Mouse (Mus musculus): ENCODE measurements around the gene Serpina1b. TPM values are rescaled to one million over a fixed set of nuclear protein-coding genes. Genes with fewer than 3 reads are reported as not detected.
"Not testable (repeated sequence)": the region's sequence is repeated elsewhere in the genome, so short reads cannot be mapped to it uniquely, and the experiment has no call there.

The Serpina1b gene
- polyA plus RNA-seq (2012; ENCODE audit: insufficient read depth, insufficient read length, missing spikeins): not detected in 2 replicates

GRCm38 (mm10) chr12:103830273-103830672, at the start of gene Serpina1b:
Gene Serpina1b (minus strand): TSS chr12:103830373.
- not testable (repeated sequence) for H3K27ac ChIP-seq (ENCODE audit: insufficient read depth, low read depth, low read length); H3K4me3 ChIP-seq (ENCODE audit: insufficient read depth, low read length); H3K4me1 ChIP-seq (ENCODE audit: control insufficient read depth, insufficient read depth, low read length)

DNA sequence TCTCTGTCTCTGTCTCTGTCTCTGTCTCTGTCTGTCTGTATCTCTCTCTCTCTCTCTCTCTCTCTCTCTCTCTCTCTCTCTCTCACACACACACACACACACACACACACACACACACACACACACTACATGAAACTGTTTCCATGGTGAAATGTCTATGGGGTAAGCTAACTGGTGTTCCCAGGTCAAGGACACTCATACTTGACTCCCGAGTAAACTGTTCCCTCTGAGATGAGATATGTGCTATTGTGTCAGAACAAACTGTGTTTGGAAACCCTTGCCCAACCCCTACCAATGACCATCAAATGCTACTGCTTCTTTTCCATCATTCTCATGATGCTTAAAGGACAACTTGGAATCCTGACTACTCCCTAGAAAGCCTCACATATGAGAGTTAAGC, 36.7 kb upstream of the Serpina1b start:
- H3K4me3 ChIP-seq (ENCODE audit: insufficient read depth, low read length); H3K27ac ChIP-seq (ENCODE audit: insufficient read depth, low read depth, low read length); H3K4me1 ChIP-seq (ENCODE audit: control insufficient read depth, insufficient read depth, low read length): not testable (repeated sequence)

DNA sequence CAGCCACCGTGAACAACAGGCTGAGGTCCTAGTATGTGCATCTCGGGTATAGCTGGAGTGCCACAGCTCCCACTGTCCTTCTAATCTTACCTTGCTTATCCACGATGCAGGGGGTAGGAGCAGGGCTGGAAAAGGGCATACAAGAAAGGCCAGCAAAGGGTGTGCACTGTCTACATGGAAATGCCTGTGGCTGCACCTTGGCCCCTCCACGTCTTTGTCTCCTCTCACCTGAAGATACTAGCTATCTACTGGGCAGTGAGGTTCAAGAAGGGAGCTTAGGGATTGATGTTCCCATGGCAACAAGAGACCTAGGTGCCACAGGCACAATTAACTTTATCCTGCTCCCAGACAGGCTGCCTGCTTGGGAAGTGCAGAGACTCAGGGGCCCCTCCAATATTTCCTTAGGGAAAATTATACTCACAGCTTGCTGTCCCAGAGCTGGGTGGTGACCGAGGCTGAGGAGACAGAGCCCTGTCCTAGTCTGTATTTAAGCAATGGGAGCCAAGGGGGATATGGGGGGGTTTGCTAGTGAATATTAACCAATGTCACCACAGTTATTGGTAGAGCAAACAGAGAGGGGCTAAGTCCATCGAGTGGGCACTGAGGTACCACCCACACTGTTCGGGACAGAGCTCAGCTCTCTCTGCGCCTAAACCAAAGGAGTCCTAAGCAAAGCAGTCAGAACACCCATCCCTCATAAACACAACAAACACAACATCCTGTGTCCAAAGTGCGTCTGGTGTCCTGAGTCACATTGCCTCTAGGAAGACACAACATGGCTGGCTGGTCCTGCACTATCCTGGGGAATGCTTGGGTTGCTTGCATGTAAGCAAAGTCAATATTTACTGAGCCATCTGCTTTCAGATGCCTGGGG, 33.2 kb upstream of the Serpina1b start, which contains the start of gene Serpina1a:
Gene Serpina1a, minus strand, starts transcription at position 462 of the 874 bp plus-strand sequence.
- not testable (repeated sequence) for H3K4me3 ChIP-seq (ENCODE audit: insufficient read depth, low read length); H3K27ac ChIP-seq (ENCODE audit: insufficient read depth, low read depth, low read length); H3K4me1 ChIP-seq (ENCODE audit: control insufficient read depth, insufficient read depth, low read length)

DNA sequence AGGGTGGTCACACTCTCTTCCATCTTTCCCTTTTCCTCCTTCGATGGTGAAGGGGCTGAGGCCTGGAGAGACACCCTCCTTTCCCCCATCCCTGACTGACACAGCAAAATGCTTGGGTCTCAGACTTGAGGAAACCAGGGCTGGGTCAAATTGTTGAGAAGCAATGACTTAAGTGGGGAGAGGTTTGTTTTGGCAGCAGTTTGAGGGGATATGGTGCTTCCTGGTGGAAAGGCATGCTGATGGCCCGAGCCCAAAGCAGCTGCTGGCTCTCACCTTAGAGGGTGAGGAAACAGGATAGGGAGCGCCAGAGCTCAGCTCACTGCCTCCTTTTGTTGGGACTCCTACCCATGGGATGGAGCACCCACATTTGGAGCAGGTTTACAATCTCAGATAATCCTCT, 30.8 kb upstream of the Serpina1b start:
- Histone ChIP-seq H3K4me1 (ENCODE audit: control insufficient read depth, insufficient read depth, low read length) (no peaks in the 10 kb centered on the region), H3K4me3 (ENCODE audit: insufficient read depth, low read length) (no peak overlapping the region), H3K27ac (ENCODE audit: insufficient read depth, low read depth, low read length) (no peak overlapping the region)
- TF ChIP-seq POLR2A (IDR thresholded peaks at IDR 0.05; ENCODE audit: borderline replicate concordance, low read depth, low read length): no peak
- TF ChIP-seq CTCF (IDR thresholded peaks at IDR 0.05; ENCODE audit: low read depth, low read length): no peak

DNA sequence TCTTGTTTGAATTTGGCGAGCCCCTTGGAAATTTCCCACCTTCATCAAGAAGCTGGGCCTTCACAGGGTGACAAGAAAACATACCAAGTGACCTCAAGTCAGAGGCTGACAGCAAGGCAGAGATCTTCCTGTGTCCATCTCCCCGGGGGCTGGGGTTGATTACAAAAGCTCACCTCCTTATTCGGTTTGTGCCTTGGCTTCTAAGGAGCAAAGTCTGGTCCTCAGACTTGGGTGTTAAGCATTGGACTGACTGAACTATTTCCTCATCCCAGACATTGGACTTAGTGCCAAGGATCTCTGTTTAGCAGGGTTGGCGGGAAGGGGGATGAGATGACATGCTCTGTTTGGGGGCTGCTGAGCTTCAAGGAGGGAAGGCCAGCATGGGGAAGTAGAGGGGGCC, 30.4 kb upstream of the Serpina1b start:
- H3K27ac ChIP-seq (ENCODE audit: insufficient read depth, low read depth, low read length); H3K4me3 ChIP-seq (ENCODE audit: insufficient read depth, low read length); H3K4me1 ChIP-seq (ENCODE audit: control insufficient read depth, insufficient read depth, low read length): not testable (repeated sequence)

- H3K4me1 ChIP-seq (ENCODE audit: control insufficient read depth, insufficient read depth, low read length); H3K4me3 ChIP-seq (ENCODE audit: insufficient read depth, low read length); H3K27ac ChIP-seq (ENCODE audit: insufficient read depth, low read depth, low read length): not testable (repeated sequence)
Measured at GRCm38 (mm10) chr12:103859584-103859983, 29.4 kb upstream of the Serpina1b start.

DNA sequence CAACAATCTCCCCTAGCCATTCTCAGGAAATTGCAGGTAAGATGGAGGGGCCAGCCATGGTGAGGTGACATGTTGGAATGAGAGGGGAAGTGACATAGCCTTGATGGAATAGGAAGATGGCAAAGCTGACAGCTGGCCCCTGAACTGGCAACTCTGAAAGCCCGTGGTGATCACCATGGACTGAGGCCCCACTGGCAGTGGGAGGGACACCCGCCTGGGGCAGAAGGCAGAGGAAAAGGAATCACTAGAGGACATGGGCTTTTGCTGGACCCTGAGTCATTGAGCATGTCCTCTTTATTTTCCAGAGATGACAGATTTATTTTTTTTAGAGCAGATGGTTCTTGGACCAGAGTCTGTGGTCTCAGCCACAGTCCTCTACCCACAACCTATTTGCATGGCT, 22.9 kb upstream of the Serpina1b start:
- not testable (repeated sequence) for H3K4me1 ChIP-seq (ENCODE audit: control insufficient read depth, insufficient read depth, low read length); H3K4me3 ChIP-seq (ENCODE audit: insufficient read depth, low read length); H3K27ac ChIP-seq (ENCODE audit: insufficient read depth, low read depth, low read length)

- not testable (repeated sequence) for H3K4me1 ChIP-seq (ENCODE audit: control insufficient read depth, insufficient read depth, low read length); H3K27ac ChIP-seq (ENCODE audit: insufficient read depth, low read depth, low read length); H3K4me3 ChIP-seq (ENCODE audit: insufficient read depth, low read length)
Measured at GRCm38 (mm10) chr12:103827661-103828372, 2.4 kb downstream of the Serpina1b start.

DNA sequence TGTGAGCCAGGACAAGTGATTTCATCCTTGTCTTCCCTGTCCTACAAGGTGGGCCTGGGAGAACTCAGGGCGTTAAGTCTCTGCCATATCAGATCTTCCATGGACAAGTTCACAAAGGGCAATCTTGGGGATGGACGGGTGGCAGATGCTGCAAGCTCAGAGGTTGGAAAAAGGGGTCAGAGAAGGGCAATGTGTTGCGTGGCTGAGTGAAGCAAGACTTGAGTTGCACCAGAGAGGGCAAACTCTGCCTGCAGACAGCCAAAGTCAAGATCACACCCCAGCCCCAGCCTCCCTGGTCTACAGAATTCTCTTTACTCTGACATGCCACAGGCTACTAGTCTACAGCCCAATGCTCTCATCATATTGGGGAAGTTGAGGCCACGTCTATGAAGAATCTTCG, 6.3 kb downstream of the Serpina1b start:
- not testable (repeated sequence) for H3K4me1 ChIP-seq (ENCODE audit: control insufficient read depth, insufficient read depth, low read length); H3K4me3 ChIP-seq (ENCODE audit: insufficient read depth, low read length); H3K27ac ChIP-seq (ENCODE audit: insufficient read depth, low read depth, low read length)

GRCm38 (mm10) chr12:103773246-103773851, 56.8 kb downstream of the Serpina1b start, which contains the start of gene Serpina1d:
Gene Serpina1d (minus strand): TSS chr12:103773592.
- H3K27ac ChIP-seq (ENCODE audit: insufficient read depth, low read depth, low read length); H3K4me1 ChIP-seq (ENCODE audit: control insufficient read depth, insufficient read depth, low read length); H3K4me3 ChIP-seq (ENCODE audit: insufficient read depth, low read length): not testable (repeated sequence)

- not testable (repeated sequence) for H3K4me3 ChIP-seq (ENCODE audit: insufficient read depth, low read length); H3K4me1 ChIP-seq (ENCODE audit: control insufficient read depth, insufficient read depth, low read length); H3K27ac ChIP-seq (ENCODE audit: insufficient read depth, low read depth, low read length)
Measured at GRCm38 (mm10) chr12:103770597-103770996, 59.6 kb downstream of the Serpina1b start.

- not testable (repeated sequence) for H3K4me3 ChIP-seq (ENCODE audit: insufficient read depth, low read length); H3K4me1 ChIP-seq (ENCODE audit: control insufficient read depth, insufficient read depth, low read length); H3K27ac ChIP-seq (ENCODE audit: insufficient read depth, low read depth, low read length)
Measured at GRCm38 (mm10) chr12:103763083-103763482, 67.1 kb downstream of the Serpina1b start.

- not testable (repeated sequence) for H3K27ac ChIP-seq (ENCODE audit: insufficient read depth, low read depth, low read length); H3K4me1 ChIP-seq (ENCODE audit: control insufficient read depth, insufficient read depth, low read length); H3K4me3 ChIP-seq (ENCODE audit: insufficient read depth, low read length)
Measured at GRCm38 (mm10) chr12:103760316-103760715, 69.9 kb downstream of the Serpina1b start.

GRCm38 (mm10) chr12:103745957-103746356, 84.2 kb downstream of the Serpina1b start:
- H3K4me1 ChIP-seq (ENCODE audit: control insufficient read depth, insufficient read depth, low read length); H3K27ac ChIP-seq (ENCODE audit: insufficient read depth, low read depth, low read length); H3K4me3 ChIP-seq (ENCODE audit: insufficient read depth, low read length): not testable (repeated sequence)

Measured in bone marrow macrophage, adult 2 months (primary cell).